Mouse (Mus musculus) heart, embryonic 13.5 days (tissue): ENCODE measurements around the gene Gata5. TPM values are rescaled to one million over a fixed set of nuclear protein-coding genes. Genes with fewer than 3 reads are reported as not detected.

Source experiments
- ATAC-seq: fragments of 200-750 bp; cut with Nextera tagmentation; 2 replicates; pipeline ENCODE4 v1.8.0; 2017; ENCODE audit warnings: moderate TSS enrichment; ENCODE audit not compliant: insufficient number of reproducible peaks, low FRiP score, low TSS enrichment; ENCODE audit errors: extremely low read depth
- H3K27ac ChIP-seq: fragments of 300-500 bp; sonication (generic); replicated peaks from 2 replicates; pipeline ENCODE4 v1.5.1; 2015; ENCODE audit warnings: moderate library complexity, mild to moderate bottlenecking, inconsistent platforms
- H3K27me3 ChIP-seq: fragments of 300-500 bp; sonication (generic); replicated peaks from 2 replicates; pipeline ENCODE4 v1.6.1; 2015; ENCODE audit warnings: mild to moderate bottlenecking, inconsistent platforms
- H3K36me3 ChIP-seq: fragments of 300-500 bp; sonication (generic); 2 replicates; pipeline ENCODE4 v1.6.1; 2015; ENCODE audit warnings: mild to moderate bottlenecking, inconsistent platforms
- H3K4me1 ChIP-seq: fragments of 300-500 bp; sonication (generic); 2 replicates; pipeline ENCODE4 v1.6.1; 2015; ENCODE audit warnings: inconsistent platforms
- H3K4me2 ChIP-seq: fragments of 300-500 bp; sonication (generic); 2 replicates; pipeline ENCODE4 v1.6.1; 2015; ENCODE audit warnings: inconsistent platforms, mild to moderate bottlenecking, moderate library complexity
- H3K4me3 ChIP-seq: fragments of 300-500 bp; sonication (generic); 2 replicates; pipeline ENCODE4 v1.5.1; 2015; ENCODE audit warnings: moderate library complexity, mild to moderate bottlenecking, inconsistent platforms
- H3K9ac ChIP-seq: fragments of 300-500 bp; sonication (generic); 2 replicates; pipeline ENCODE4 v1.6.1; 2015; ENCODE audit warnings: inconsistent platforms, mild to moderate bottlenecking, moderate library complexity
- H3K9me3 ChIP-seq: fragments of 300-500 bp; sonication (generic); 2 replicates; pipeline ENCODE4 v1.6.1; 2016; ENCODE audit warnings: inconsistent platforms
- WGBS: fragments of 180-500 bp; shearing (Covaris S2); methylation state at CpG from one replicate; pipeline ENCODE4 v1.1.7; 2015; ENCODE audit warnings: mixed read lengths; 5-methylcytosine and 5-hydroxymethylcytosine counted together
- polyA plus RNA-seq: library from polyadenylated mRNA; unstranded; fragments of >200 nt; fragmentation: Nextera tagmentation; extraction: Ambion mirVana; gene quantifications from 2 replicates; pipeline ENCODE4 v1.2.1, GENCODE M21; 2015

The Gata5 gene
- polyA plus RNA-seq, 1 experiment from 2014 or later: 14.7 TPM

DNA sequence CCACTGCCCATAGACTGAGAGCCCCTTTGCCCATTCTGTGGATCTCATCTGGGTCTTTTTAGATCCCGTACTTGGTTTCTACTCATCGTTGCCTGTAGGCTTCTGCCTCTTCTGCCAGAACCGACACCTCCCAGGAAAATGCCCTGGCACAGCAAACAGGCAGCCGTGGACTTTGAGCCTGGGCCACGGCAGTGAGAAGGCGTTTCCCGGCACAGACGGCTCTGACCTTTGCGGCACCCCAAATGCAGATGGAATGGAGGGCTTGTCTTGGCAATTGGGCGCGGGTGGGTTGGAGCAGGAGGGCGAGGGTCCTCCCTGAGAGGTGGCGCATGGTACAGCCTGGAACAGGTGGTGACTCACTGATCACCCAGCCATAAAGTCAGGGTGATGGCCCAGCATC lies 8.6 kb upstream of the Gata5 start:
- ATAC-seq: no peak
- peak overlapping the region; percentile 25; the same call in 1 of the 2 replicates for H3K9ac ChIP-seq
- peak overlapping the region; percentile 57 for H3K4me2 ChIP-seq
- no peaks in the 10 kb centered on the region for H3K9me3 ChIP-seq
- WGBS: 67% methylated on average over 13 of the region's 13 CpGs
- H3K4me3 ChIP-seq: 0 out of 2 replicates have a peak overlapping the region, but pooled peaks have one; percentile 4
- H3K27ac ChIP-seq: peak overlapping the region; percentile 87
- H3K4me1 ChIP-seq: peaks cover 87% of the 10 kb centered on the region
- no peaks in the 10 kb centered on the region for H3K27me3 ChIP-seq
- no peaks in the 10 kb centered on the region for H3K36me3 ChIP-seq

DNA sequence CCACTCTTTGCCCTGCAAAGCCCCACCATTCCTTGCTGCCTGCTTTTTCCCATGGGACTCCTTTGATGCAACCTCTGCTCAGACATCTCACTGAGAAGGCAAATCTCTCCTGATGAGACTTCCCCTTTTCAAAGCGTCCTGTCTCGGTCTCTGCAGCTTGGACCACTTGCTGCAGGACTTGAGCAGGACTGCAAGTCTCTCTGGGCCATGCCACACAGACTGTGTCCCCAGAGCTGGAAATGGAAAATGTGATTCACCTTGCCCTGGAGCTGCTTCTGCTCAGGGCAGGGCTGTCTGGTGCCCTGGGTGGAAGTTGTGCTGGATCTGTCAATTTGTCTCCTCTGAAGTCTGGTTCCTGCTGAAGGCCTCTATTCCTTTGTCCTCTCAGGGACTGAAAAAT lies 7.7 kb upstream of the Gata5 start:
- Histone ChIP-seq H3K27ac (peak overlapping the region; percentile 87), H3K4me3 (peak overlapping the region; percentile 15; the same call in 1 of the 2 replicates), H3K4me2 (peak overlapping the region; percentile 57), H3K36me3 (no peaks in the 10 kb centered on the region), H3K27me3 (no peaks in the 10 kb centered on the region), H3K4me1 (peaks cover 96% of the 10 kb centered on the region), H3K9ac (peak overlapping the region; percentile 70), H3K9me3 (no peaks in the 10 kb centered on the region)
- ATAC-seq: no peak
- WGBS: 8% methylated on average over 2 of the region's 2 CpGs

GRCm38 (mm10) chr2:180341229-180341628 lies 6.7 kb upstream of the Gata5 start:
- peaks cover 97% of the 10 kb centered on the region for H3K4me1 ChIP-seq
- H3K27ac ChIP-seq: peak overlapping the region; percentile 87
- peak overlapping the region; percentile 70 for H3K9ac ChIP-seq
- no peaks in the 10 kb centered on the region for H3K36me3 ChIP-seq
- WGBS: 10% methylated on average over 8 of the region's 8 CpGs
- ATAC-seq: no peak
- no peaks in the 10 kb centered on the region for H3K9me3 ChIP-seq
- H3K27me3 ChIP-seq: no peaks in the 10 kb centered on the region
- peak overlapping the region; percentile 57 for H3K4me2 ChIP-seq
- H3K4me3 ChIP-seq: peak overlapping the region; percentile 15

DNA sequence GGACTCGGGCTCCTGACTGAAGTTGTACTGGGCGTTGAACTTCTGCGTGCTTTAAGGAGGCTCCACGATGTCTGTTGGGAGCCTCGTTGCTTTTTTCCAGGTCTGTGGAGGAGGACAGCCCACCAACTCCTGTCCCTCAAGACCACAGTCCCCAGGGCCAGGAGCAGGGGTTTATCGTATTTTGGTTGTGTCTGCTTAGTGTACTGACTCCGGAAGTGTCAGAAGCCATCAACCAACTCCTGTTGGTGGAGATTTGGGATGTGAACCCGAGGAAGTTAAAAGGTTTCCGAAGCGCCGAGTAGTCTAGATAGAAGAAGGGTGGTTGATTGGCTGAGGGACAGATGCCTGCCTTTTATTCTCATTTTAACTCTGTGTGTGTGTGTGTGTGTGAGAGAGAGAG lies 5.4 kb upstream of the Gata5 start:
- Histone ChIP-seq H3K36me3 (no peaks in the 10 kb centered on the region), H3K4me2 (peak overlapping the region; percentile 57), H3K27ac (peak overlapping the region; percentile 87), H3K9me3 (no peaks in the 10 kb centered on the region), H3K9ac (peak overlapping the region; percentile 60), H3K27me3 (no peaks in the 10 kb centered on the region), H3K4me3 (peak overlapping the region; percentile 19), H3K4me1 (peaks cover 97% of the 10 kb centered on the region)
- ATAC-seq: no peak
- 6% methylated on average over 11 of the region's 11 CpGs for WGBS

- H3K9me3 ChIP-seq: no peaks in the 10 kb centered on the region
- H3K4me1 ChIP-seq: peaks cover 83% of the 10 kb centered on the region
- H3K4me3 ChIP-seq: peak overlapping the region; percentile 81
- peaks cover 13% of the 10 kb centered on the region for H3K36me3 ChIP-seq
- H3K9ac ChIP-seq: peak overlapping the region; percentile 98
- H3K27me3 ChIP-seq: no peaks in the 10 kb centered on the region
- ATAC-seq: peak; percentile 9; the same call in 1 of the 2 replicates
- peak overlapping the region; percentile 91 for H3K4me2 ChIP-seq
- H3K27ac ChIP-seq: peak overlapping the region; percentile 94
- WGBS: under 1% methylated on average over 69 of the region's 69 CpGs
Observed at GRCm38 (mm10) chr2:180333778-180334550, 535 bp downstream of the Gata5 start.

DNA sequence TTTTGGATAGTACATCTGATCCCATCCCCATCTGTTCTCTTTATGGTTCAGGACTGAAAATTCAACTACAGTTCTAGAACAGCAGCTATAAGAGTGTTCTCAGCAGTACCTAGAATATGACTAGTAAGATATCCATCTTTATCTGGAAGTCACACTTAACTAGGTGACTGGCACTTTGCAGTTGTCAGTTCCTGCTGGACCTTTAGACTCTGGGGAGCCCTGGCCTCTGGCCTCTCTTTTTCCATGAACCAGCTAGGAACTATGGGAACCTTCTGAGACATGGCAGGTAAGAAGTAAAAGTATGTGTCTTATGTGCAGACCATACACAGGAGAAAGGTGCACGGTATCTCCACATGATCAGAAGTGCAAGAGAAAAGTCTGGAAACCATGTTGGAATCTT lies 5.0 kb downstream of the Gata5 start:
- no peaks in the 10 kb centered on the region for H3K9me3 ChIP-seq
- no peak for ATAC-seq
- H3K4me1 ChIP-seq: peaks cover 59% of the 10 kb centered on the region
- no peak overlapping the region for H3K4me3 ChIP-seq
- H3K4me2 ChIP-seq: peak overlapping the region; percentile 91
- peaks cover 57% of the 10 kb centered on the region for H3K36me3 ChIP-seq
- H3K27me3 ChIP-seq: no peaks in the 10 kb centered on the region
- no peak overlapping the region for H3K27ac ChIP-seq
- no peak overlapping the region for H3K9ac ChIP-seq
- WGBS: 87% methylated on average over 1 of the region's 1 CpGs

- WGBS: 6% methylated on average over 14 of the region's 14 CpGs
- peak overlapping the region; percentile 33; the same call in 1 of the 2 replicates for H3K9ac ChIP-seq
- H3K36me3 ChIP-seq: peaks cover 39% of the 10 kb centered on the region
- H3K4me2 ChIP-seq: peak overlapping the region; percentile 47
- no peaks in the 10 kb centered on the region for H3K9me3 ChIP-seq
- no peaks in the 10 kb centered on the region for H3K27me3 ChIP-seq
- H3K4me3 ChIP-seq: no peak overlapping the region
- H3K27ac ChIP-seq: peak overlapping the region; percentile 86
- peaks cover 66% of the 10 kb centered on the region for H3K4me1 ChIP-seq
- ATAC-seq: peak; percentile 50
Observed at GRCm38 (mm10) chr2:180322674-180323355, 11.7 kb downstream of the Gata5 start.

DNA sequence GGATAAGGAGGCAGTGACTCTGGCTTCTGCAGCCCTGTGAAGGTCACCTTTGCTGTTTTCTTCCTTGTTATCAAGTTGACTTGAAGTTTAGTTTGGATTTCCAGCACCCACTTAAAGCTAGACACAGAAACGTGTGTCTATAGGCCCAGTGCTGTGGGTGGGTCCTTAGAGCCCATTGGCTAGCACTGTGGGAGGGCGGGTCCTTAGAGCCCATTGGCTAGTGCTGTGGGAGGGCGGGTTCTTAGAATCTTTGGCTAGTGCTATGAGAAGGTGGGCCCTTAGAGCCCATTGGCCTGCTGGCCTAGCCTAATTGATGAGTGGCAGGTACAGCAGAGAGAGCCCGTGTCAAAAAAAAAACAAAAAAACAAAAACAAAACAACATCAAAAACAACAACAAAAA lies 14.3 kb downstream of the Gata5 start:
- Histone ChIP-seq H3K9me3 (no peaks in the 10 kb centered on the region), H3K27me3 (no peaks in the 10 kb centered on the region), H3K4me1 (peaks cover 67% of the 10 kb centered on the region), H3K36me3 (peaks cover 13% of the 10 kb centered on the region), H3K9ac (no peak overlapping the region), H3K4me2 (no peak overlapping the region), H3K4me3 (no peak overlapping the region), H3K27ac (no peak overlapping the region)
- no peak for ATAC-seq
- 69% methylated on average over 4 of the region's 4 CpGs for WGBS

- ATAC-seq: no peak
- Histone ChIP-seq H3K27me3 (no peaks in the 10 kb centered on the region), H3K9me3 (no peaks in the 10 kb centered on the region), H3K27ac (peak overlapping the region; percentile 61), H3K9ac (peak overlapping the region; percentile 58), H3K36me3 (no peaks in the 10 kb centered on the region), H3K4me3 (no peak overlapping the region), H3K4me2 (peak overlapping the region; percentile 20; the same call in 1 of the 2 replicates), H3K4me1 (peaks cover 46% of the 10 kb centered on the region)
- 34% methylated on average over 7 of the region's 7 CpGs for WGBS
Observed at GRCm38 (mm10) chr2:180317591-180317990, 16.9 kb downstream of the Gata5 start.

DNA sequence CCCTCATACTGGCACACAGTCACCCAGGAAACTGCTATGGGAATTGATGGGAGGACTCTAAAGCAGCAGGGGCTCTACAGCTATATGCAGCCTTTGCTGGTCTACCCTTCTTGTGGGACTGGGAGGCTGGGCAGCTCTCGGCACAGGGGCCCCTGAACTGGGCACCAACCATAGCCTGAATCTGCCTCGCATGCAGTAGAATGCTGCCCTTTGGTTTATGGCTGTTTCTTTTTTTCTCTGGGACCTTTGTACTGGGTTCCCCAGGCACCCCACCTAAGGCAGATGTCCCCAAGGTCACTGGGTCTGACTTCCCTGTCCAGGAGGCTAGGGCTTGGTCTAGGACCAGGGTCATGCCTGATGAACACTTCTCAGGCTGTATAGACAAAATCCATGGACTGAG lies 20.2 kb downstream of the Gata5 start:
- no peak for ATAC-seq
- Histone ChIP-seq H3K9ac (no peak overlapping the region), H3K4me1 (peaks cover 38% of the 10 kb centered on the region), H3K4me3 (no peak overlapping the region), H3K9me3 (no peaks in the 10 kb centered on the region), H3K36me3 (no peaks in the 10 kb centered on the region), H3K27ac (no peak overlapping the region), H3K27me3 (no peaks in the 10 kb centered on the region), H3K4me2 (no peak overlapping the region)
- 88% methylated on average over 2 of the region's 2 CpGs for WGBS

- no peak overlapping the region for H3K9ac ChIP-seq
- H3K4me3 ChIP-seq: no peak overlapping the region
- H3K36me3 ChIP-seq: no peaks in the 10 kb centered on the region
- no peaks in the 10 kb centered on the region for H3K9me3 ChIP-seq
- no peak overlapping the region for H3K4me2 ChIP-seq
- peak overlapping the region; percentile 55 for H3K27ac ChIP-seq
- ATAC-seq: no peak
- no peaks in the 10 kb centered on the region for H3K27me3 ChIP-seq
- H3K4me1 ChIP-seq: peaks cover 18% of the 10 kb centered on the region
- 34% methylated on average over 4 of the region's 4 CpGs for WGBS
Observed at GRCm38 (mm10) chr2:180311147-180311546, 23.4 kb downstream of the Gata5 start.
